Mouse (Mus musculus): ENCODE data around the gene Aars2.

- TF ChIP-seq POLR2A (IDR thresholded peaks at IDR 0.05; ENCODE audit: insufficient read depth, low read depth, low read length) (no peak), CTCF (IDR thresholded peaks at IDR 0.05; ENCODE audit: insufficient read depth, low read depth, low read length) (no peak)
Observed at GRCm38 (mm10) chr17:45549617-45550181, 43.1 kb downstream of the Aars2 start, which contains the start of gene Tmem151b.
